Mouse (Mus musculus) CH12.LX (cell line): ENCODE results near the gene Olfr18. TPM values are rescaled to one million over a fixed set of nuclear protein-coding genes. Genes with fewer than 3 reads are reported as not detected.

Source experiments
- DNase-seq: peaks from one replicate; pipeline ENCODE4 v3.0.0-alpha.2; 2013; ENCODE audit errors: extremely low read depth
- H3K27ac ChIP-seq: 2 replicates; pipeline ENCODE4 v1.5.1; 2012; ENCODE audit warnings: low read depth, mild to moderate bottlenecking, control low read depth, moderate library complexity; ENCODE audit not compliant: insufficient read depth
- H3K27me3 ChIP-seq: replicated peaks from 2 replicates; pipeline ENCODE3; 2012; ENCODE audit warnings: inconsistent platforms
- H3K36me3 ChIP-seq, 2 experiments: replicated peaks in 1 of 2; 2 replicates each; pipeline versions ENCODE3 to v1.6.1; 2012; ENCODE audit warnings: inconsistent platforms in 1 of 2, low read length in 1 of 2, mild to moderate bottlenecking in 1 of 2, mixed read lengths in 1 of 2, moderate library complexity in 1 of 2; ENCODE audit not compliant: control insufficient read depth in 1 of 2, insufficient read depth in 1 of 2
- H3K4me1 ChIP-seq, 2 experiments: 2 replicates each; pipeline ENCODE4 v1.6.1; 2012; ENCODE audit warnings: inconsistent platforms in 1 of 2, moderate library complexity in 1 of 2; ENCODE audit not compliant: insufficient read depth in 2 of 2, control insufficient read depth in 1 of 2
- H3K4me2 ChIP-seq: 2 replicates; pipeline ENCODE4 v1.6.1; 2012; ENCODE audit warnings: low read depth, mild to moderate bottlenecking, control low read depth; ENCODE audit not compliant: poor library complexity, insufficient read depth, severe bottlenecking
- H3K4me3 ChIP-seq, 3 experiments: fragments of 150-350 bp in 1 of 3; sonication (generic) in 1 of 3; replicated peaks in 1 of 3; 2 replicates each; pipeline versions ENCODE3 to v1.5.1; 2011 to 2012; ENCODE audit warnings: low read depth in 2 of 3, low read length in 2 of 3, mild to moderate bottlenecking in 2 of 3, moderate library complexity in 2 of 3, control low read depth in 1 of 3, improper control_type of control experiment in 1 of 3, inconsistent platforms in 1 of 3, mixed read lengths in 1 of 3; ENCODE audit not compliant: poor library complexity in 1 of 3
- H3K79me2 ChIP-seq: replicated peaks from 2 replicates; pipeline ENCODE4 v1.6.1; 2012; ENCODE audit warnings: mild to moderate bottlenecking, moderate library complexity; ENCODE audit not compliant: control insufficient read depth, poor library complexity, insufficient read depth, severe bottlenecking; ENCODE audit errors: extremely low read depth
- H3K9ac ChIP-seq: 2 replicates; pipeline ENCODE4 v1.6.1; 2012; ENCODE audit warnings: low read depth, mild to moderate bottlenecking, control low read depth, moderate library complexity; ENCODE audit not compliant: insufficient read depth
- H3K9me3 ChIP-seq: replicated peaks from 2 replicates; pipeline ENCODE3; 2012; ENCODE audit warnings: low read length, inconsistent platforms, mixed read lengths
- BHLHE40 ChIP-seq: IDR thresholded peaks from 2 replicates; pipeline ENCODE4 v1.6.1; 2011; ENCODE audit warnings: mild to moderate bottlenecking, low read depth, low read length, improper control_type of control experiment
- CHD1 ChIP-seq: IDR thresholded peaks from 2 replicates; pipeline ENCODE4 v1.6.1; 2012; ENCODE audit warnings: low read depth, low read length, improper control_type of control experiment, inconsistent platforms
- CHD2 ChIP-seq: IDR thresholded peaks from 2 replicates; pipeline ENCODE4 v1.6.1; 2011; ENCODE audit warnings: low read length, improper control_type of control experiment
- CTCF ChIP-seq, 2 experiments: IDR thresholded peaks in 1 of 2; conservative IDR thresholded peaks in 1 of 2; 2 replicates each; pipeline ENCODE4 v1.5.1; 2011 to 2012; ENCODE audit warnings: low read depth in 2 of 2, low read length in 2 of 2, improper control_type of control experiment in 1 of 2, inconsistent platforms in 1 of 2, mild to moderate bottlenecking in 1 of 2, moderate library complexity in 1 of 2
- ELF1 ChIP-seq: IDR thresholded peaks from 2 replicates; pipeline ENCODE4 v1.6.1; 2014; ENCODE audit warnings: low read depth, mild to moderate bottlenecking, inconsistent platforms, low read length, improper control_type of control experiment
- ETS1 ChIP-seq: conservative IDR thresholded peaks from 2 replicates; pipeline ENCODE4 v1.6.1; 2012; ENCODE audit warnings: low read depth, mild to moderate bottlenecking, inconsistent platforms, low read length, improper control_type of control experiment, moderate library complexity
- HCFC1 ChIP-seq: IDR thresholded peaks from 2 replicates; pipeline ENCODE4 v1.6.1; 2012; ENCODE audit warnings: low read depth, mild to moderate bottlenecking, inconsistent platforms, low read length, improper control_type of control experiment
- IRF4 ChIP-seq: IDR thresholded peaks from 2 replicates; pipeline ENCODE4 v1.6.1; 2014; ENCODE audit warnings: low read depth, mild to moderate bottlenecking, inconsistent platforms, low read length, improper control_type of control experiment
- JUN ChIP-seq: IDR thresholded peaks from 2 replicates; pipeline ENCODE4 v1.6.1; 2011; ENCODE audit warnings: low read depth, mild to moderate bottlenecking, low read length, improper control_type of control experiment, moderate library complexity; ENCODE audit not compliant: insufficient read depth
- JUND ChIP-seq: conservative IDR thresholded peaks from 2 replicates; pipeline ENCODE4 v1.6.1; 2011; ENCODE audit warnings: low read depth, low read length, improper control_type of control experiment
- KAT2A ChIP-seq: IDR thresholded peaks from 2 replicates; pipeline ENCODE4 v1.6.1; 2012; ENCODE audit warnings: low read length, improper control_type of control experiment, inconsistent platforms; ENCODE audit not compliant: insufficient replicate concordance
- MAFK ChIP-seq: IDR thresholded peaks from 2 replicates; pipeline ENCODE4 v1.6.1; 2011; ENCODE audit warnings: low read length, improper control_type of control experiment; ENCODE audit not compliant: insufficient replicate concordance
- MEF2A ChIP-seq: IDR thresholded peaks from 2 replicates; pipeline ENCODE4 v1.6.1; 2014; ENCODE audit warnings: low read depth, mild to moderate bottlenecking, inconsistent platforms, low read length, improper control_type of control experiment, borderline replicate concordance
- MYC ChIP-seq: IDR thresholded peaks from 2 replicates; pipeline ENCODE4 v1.6.1; 2011; ENCODE audit warnings: low read depth, mild to moderate bottlenecking, improper control_type of control experiment, low read length
- NRF1 ChIP-seq: IDR thresholded peaks from 2 replicates; pipeline ENCODE4 v1.6.1; 2014; ENCODE audit warnings: low read depth, mild to moderate bottlenecking, inconsistent platforms, low read length, improper control_type of control experiment, moderate library complexity
- PAX5 ChIP-seq: IDR thresholded peaks from 2 replicates; pipeline ENCODE4 v1.6.1; 2012; ENCODE audit warnings: low read length, inconsistent platforms, mixed read lengths
- POLR2A ChIP-seq: IDR thresholded peaks from 2 replicates; pipeline ENCODE4 v1.6.1; 2011; ENCODE audit warnings: low read depth, mild to moderate bottlenecking, improper control_type of control experiment, low read length
- RAD21 ChIP-seq: IDR thresholded peaks from 2 replicates; pipeline ENCODE4 v1.6.1; 2011; ENCODE audit warnings: low read depth, mild to moderate bottlenecking, low read length, improper control_type of control experiment, moderate library complexity
- RCOR1 ChIP-seq: conservative IDR thresholded peaks from 2 replicates; pipeline ENCODE4 v1.6.1; 2012; ENCODE audit warnings: low read depth, mild to moderate bottlenecking, inconsistent platforms, low read length, improper control_type of control experiment
- TBP ChIP-seq: conservative IDR thresholded peaks from 2 replicates; pipeline ENCODE4 v1.6.1; 2011; ENCODE audit warnings: low read depth, low read length, improper control_type of control experiment
- TCF12 ChIP-seq: IDR thresholded peaks from 2 replicates; pipeline ENCODE4 v1.6.1; 2014; ENCODE audit warnings: low read depth, mild to moderate bottlenecking, inconsistent platforms, low read length, improper control_type of control experiment
- UBTF ChIP-seq: IDR thresholded peaks from 2 replicates; pipeline ENCODE4 v1.6.1; 2012; ENCODE audit warnings: low read depth, mild to moderate bottlenecking, inconsistent platforms, low read length, improper control_type of control experiment, moderate library complexity
- ZMIZ1 ChIP-seq: IDR thresholded peaks from 2 replicates; pipeline ENCODE4 v1.6.1; 2012; ENCODE audit warnings: low read depth, mild to moderate bottlenecking, inconsistent platforms, low read length, improper control_type of control experiment
- ZNF384 ChIP-seq: IDR thresholded peaks from 2 replicates; pipeline ENCODE4 v1.6.1; 2012; ENCODE audit warnings: low read depth, low read length, improper control_type of control experiment, inconsistent platforms
- dilution Hi-C: fragments of 300-500 bp; cut with MboI; formaldehyde crosslinking; loops from 2 replicates; pipeline ENCODE4 v1.14.3; 2020; ENCODE audit warnings: low sequenced_read_pairs; ENCODE audit not compliant: extremely low pct_unique_long_range_greater_than_20kb, extremely low pct_ligation_motif_present
- in situ Hi-C: fragments of 300-500 bp; cut with MboI; formaldehyde crosslinking; loops from 3 replicates; pipeline ENCODE4 v1.14.3; 2019; ENCODE audit warnings: low sequenced_read_pairs, low pct_ligation_motif_present, low pct_unique_long_range_greater_than_20kb, mixed read lengths
- polyA plus RNA-seq: library from polyadenylated mRNA; unstranded; fragments of >175 nt; gene quantifications from 2 replicates; pipeline ENCODE4 v1.2.1, GENCODE M21; 2012; ENCODE audit warnings: low read depth; ENCODE audit not compliant: insufficient read length
- total RNA-seq, 2 experiments: library from RNA; depleted of rRNA; stranded (reverse); fragments of 300-350 nt in 1 of 2; fragments of >200 nt in 1 of 2; gene quantifications; 2 replicates each; pipeline ENCODE4 v1.2.3; 2012 to 2014

Gene Olfr18
- total and polyA plus RNA-seq, 3 experiments: not detected

DNA sequence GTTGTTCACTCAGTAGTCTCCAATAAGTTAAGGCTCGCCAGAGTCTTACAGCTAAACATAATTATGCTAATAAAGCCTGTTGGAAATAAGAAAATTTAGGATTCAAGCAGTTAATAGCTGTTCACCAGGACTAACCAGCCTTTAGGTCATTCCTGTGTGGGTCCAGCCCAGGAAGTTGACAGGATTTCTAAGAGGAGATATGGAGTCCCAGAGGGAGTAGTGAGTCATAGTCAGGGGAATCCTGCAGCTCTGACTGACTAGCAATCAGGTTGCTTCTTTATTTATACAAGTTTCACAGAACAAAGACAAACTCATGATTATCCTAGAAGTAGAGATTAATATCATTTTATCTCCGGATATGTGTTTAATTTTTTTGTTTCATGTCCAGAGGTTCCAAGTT lies 31.4 kb upstream of the Olfr18 start:
- H3K36me3 ChIP-seq: peaks cover 0 to 9% of the 10 kb centered on the region in 2 experiments
- no peaks in the 10 kb centered on the region for H3K79me2 ChIP-seq
- H3K27ac ChIP-seq: no peak overlapping the region
- no peak overlapping the region for H3K4me3 ChIP-seq
- H3K4me2 ChIP-seq: no peak overlapping the region
- dilution Hi-C loops (no loop called here), in situ Hi-C loops (no loop called here)
- H3K27me3 ChIP-seq: no peaks in the 10 kb centered on the region
- H3K9me3 ChIP-seq: peaks cover 7% of the 10 kb centered on the region
- no peak for DNase-seq
- H3K9ac ChIP-seq: no peak overlapping the region
- H3K4me1 ChIP-seq: no peaks in the 10 kb centered on the region
- TF ChIP-seq NRF1 (no peak), ETS1 (no peak), MYC (no peak), KAT2A (no peak), ZNF384 (no peak), TBP (no peak), IRF4 (no peak), ZMIZ1 (no peak)

DNA sequence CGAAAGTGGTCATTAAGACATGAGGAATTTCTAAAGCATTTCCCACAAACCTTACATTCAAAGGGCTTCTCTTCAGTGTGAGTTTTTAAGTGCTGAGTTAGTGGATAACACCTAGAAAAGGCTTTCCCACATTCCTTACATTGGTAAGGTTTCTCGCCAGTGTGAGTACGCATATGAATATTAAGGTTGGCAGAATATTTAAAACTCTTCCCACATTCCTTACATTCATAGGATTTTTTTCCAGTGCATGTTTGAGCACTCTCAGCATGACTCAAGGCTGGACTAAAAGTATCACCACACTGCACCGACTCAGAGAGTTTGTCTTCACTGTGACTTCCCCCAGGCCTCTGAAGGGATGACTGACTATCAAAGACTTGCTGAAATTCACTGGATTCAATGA lies 12.6 kb upstream of the Olfr18 start:
- dilution Hi-C loops: no loop called here

GRCm38 (mm10) chr9:20298232-20298631 lies 37.7 kb downstream of the Olfr18 start, which contains the start of gene Olfr873:
Gene Olfr873, plus strand, starts transcription at chr9:20298532.
- H3K79me2 ChIP-seq: no peaks in the 10 kb centered on the region
- H3K27me3 ChIP-seq: no peaks in the 10 kb centered on the region
- in situ Hi-C loops (no loop called here), dilution Hi-C loops (no loop called here)
- no peaks in the 10 kb centered on the region for H3K9me3 ChIP-seq
- H3K4me3 ChIP-seq: no peak within 1 kb of the TSS
- no peak for DNase-seq
- no peaks in the 10 kb centered on the region for H3K36me3 ChIP-seq
- H3K4me1 ChIP-seq: no peaks in the 10 kb centered on the region
- TF ChIP-seq JUN (no peak), POLR2A (no peak), MAFK (no peak), NRF1 (no peak), UBTF (no peak), CHD1 (no peak), BHLHE40 (no peak), RAD21 (no peak), ETS1 (no peak), TBP (no peak)
- no peak within 1 kb of the TSS for H3K9ac ChIP-seq
- H3K4me2 ChIP-seq: no peak within 1 kb of the TSS
- H3K27ac ChIP-seq: no peak within 1 kb of the TSS

More for the DNA sequence above, 12.6 kb upstream of the Olfr18 start:
- in situ Hi-C loops: no loop called here
- Histone ChIP-seq H3K4me3 (no peak overlapping the region), H3K79me2 (no peaks in the 10 kb centered on the region), H3K4me1 (no peaks in the 10 kb centered on the region), H3K36me3 (peaks cover 15 to 29% of the 10 kb centered on the region in 2 experiments), H3K4me2 (no peak overlapping the region), H3K27ac (no peak overlapping the region), H3K9me3 (no peaks in the 10 kb centered on the region), H3K9ac (no peak overlapping the region), H3K27me3 (no peaks in the 10 kb centered on the region)
- TF ChIP-seq ETS1 (no peak), ELF1 (no peak), CHD2 (no peak), NRF1 (no peak), MEF2A (no peak), BHLHE40 (no peak), HCFC1 (no peak), PAX5 (no peak), MYC (no peak), ZNF384 (no peak), IRF4 (no peak), KAT2A (no peak), CTCF (conservative IDR thresholded peaks at IDR 0.05 in 1 of 2, IDR thresholded peaks at IDR 0.05 in 1 of 2; ENCODE audit: low read depth in 2 of 2, low read length in 2 of 2) (no peak), RCOR1 (no peak), JUND (no peak), TCF12 (no peak)
- no peak for DNase-seq
